Mouse (Mus musculus) megakaryocyte-erythroid progenitor cell, adult 5-6 weeks (primary cell): ENCODE data around the gene Wdr1. TPM values are rescaled to one million over a fixed set of nuclear protein-coding genes. Genes with fewer than 3 reads are reported as not detected.

Experiments used
- ATAC-seq: replicated peaks from 2 replicates; pipeline ENCODE4 v1.8.0; 2016; ENCODE audit warnings: mild to moderate bottlenecking, inconsistent platforms; ENCODE audit not compliant: severe bottlenecking, poor library complexity, low FRiP score, low TSS enrichment
- total RNA-seq, 2 experiments: library from RNA; stranded (forward) in 1 of 2; stranded (reverse) in 1 of 2; fragments of 200-1000, 215-1000 nt in 1 of 2; fragments of >200 nt in 1 of 2; fragmentation: Nextera tagmentation in 1 of 2; gene quantifications; 2 replicates each; pipeline ENCODE4 v1.2.3; 2014 to 2017

Gene Wdr1
- total RNA-seq, 2 experiments from 2014 or later, result 75.8 to 107 TPM

- ATAC-seq, result no peak
Observed at GRCm38 (mm10) chr5:38476861-38477565, 86.0 kb downstream of the Wdr1 start.

Other genes with a start within 250 kb of the Wdr1 start
- gene Drd5, start 243.9 kb downstream of the Wdr1 start, total RNA-seq (2014; fragmentation: Nextera tagmentation), result not detected in 2 replicates
- not detected in 2 replicates for gene Drd5, start 243.9 kb downstream of the Wdr1 start, total RNA-seq (2017)
- 1.5 and 4.6 TPM in 2 replicates for gene Slc2a9, start 60.1 kb downstream of the Wdr1 start, total RNA-seq (2014; fragmentation: Nextera tagmentation)
- 1.8 and 4.4 TPM in 2 replicates for gene Slc2a9, start 60.1 kb downstream of the Wdr1 start, total RNA-seq (2017)
- gene Zfp518b, start 121.6 kb upstream of the Wdr1 start, total RNA-seq (2014; fragmentation: Nextera tagmentation), result 2.7 and 3.6 TPM in 2 replicates
- 5.3 and 6.2 TPM in 2 replicates for gene Zfp518b, start 121.6 kb upstream of the Wdr1 start, total RNA-seq (2017)